Mouse (Mus musculus): ENCODE data around the gene Dlg2. TPM values are rescaled to one million over a fixed set of nuclear protein-coding genes. Genes with fewer than 3 reads are reported as not detected.
A peak's percentile ranks its signal among the peaks of the same experiment; 100 is the strongest.

Gene Dlg2
- total RNA-seq, 2 experiments from 2014 or later: 1.7 to 2.3 TPM

- no peak for DNase-seq
These were observed 613.9 kb downstream of the Dlg2 start for GRCm38 (mm10) chr7:91090317-91090829.

GRCm38 (mm10) chr7:91090830-91091683 lies 614.6 kb downstream of the Dlg2 start:
- DNase-seq: no peak

- no peak for DNase-seq
These were observed 620.0 kb downstream of the Dlg2 start for GRCm38 (mm10) chr7:91096467-91096866.

GRCm38 (mm10) chr7:91098521-91098920 lies 622.0 kb downstream of the Dlg2 start:
- DNase-seq: no peak

- DNase-seq: no peak
These were observed 633.1 kb downstream of the Dlg2 start for GRCm38 (mm10) chr7:91109575-91109974.

GRCm38 (mm10) chr7:91132128-91132527 lies 655.7 kb downstream of the Dlg2 start:
- DNase-seq: no peak

GRCm38 (mm10) chr7:91154096-91154495 lies 677.6 kb downstream of the Dlg2 start:
- no peak for DNase-seq

GRCm38 (mm10) chr7:91159144-91159543 lies 682.7 kb downstream of the Dlg2 start:
- no peak for DNase-seq

- no peak for DNase-seq
These were observed 685.2 kb downstream of the Dlg2 start for GRCm38 (mm10) chr7:91161643-91162175.

- no peak for DNase-seq
These were observed 697.1 kb downstream of the Dlg2 start for GRCm38 (mm10) chr7:91173560-91173959.

GRCm38 (mm10) chr7:91188211-91188610 lies 711.7 kb downstream of the Dlg2 start:
- no peak for DNase-seq

GRCm38 (mm10) chr7:91199372-91199771 lies 722.9 kb downstream of the Dlg2 start:
- DNase-seq: no peak

GRCm38 (mm10) chr7:91208083-91208852 lies 731.8 kb downstream of the Dlg2 start:
- no peak for DNase-seq

- DNase-seq: no peak
These were observed 732.5 kb downstream of the Dlg2 start for GRCm38 (mm10) chr7:91208973-91209372.

GRCm38 (mm10) chr7:91212236-91212635 lies 735.8 kb downstream of the Dlg2 start:
- no peak for DNase-seq

GRCm38 (mm10) chr7:91214921-91215320 lies 738.4 kb downstream of the Dlg2 start:
- no peak for DNase-seq

- no peak for DNase-seq
These were observed 742.0 kb downstream of the Dlg2 start for GRCm38 (mm10) chr7:91218321-91218987.

GRCm38 (mm10) chr7:91226442-91226841 lies 750.0 kb downstream of the Dlg2 start:
- DNase-seq: peak; percentile 14 to 45

GRCm38 (mm10) chr7:91241718-91242117 lies 765.2 kb downstream of the Dlg2 start:
- no peak for DNase-seq

GRCm38 (mm10) chr7:91261672-91262030 lies 785.2 kb downstream of the Dlg2 start:
- DNase-seq: no peak

- no peak for DNase-seq
These were observed 785.8 kb downstream of the Dlg2 start for GRCm38 (mm10) chr7:91262031-91262951.
